8 mouse cellular contexts compared by ENCODE assay signal in the genomic region with DNA sequence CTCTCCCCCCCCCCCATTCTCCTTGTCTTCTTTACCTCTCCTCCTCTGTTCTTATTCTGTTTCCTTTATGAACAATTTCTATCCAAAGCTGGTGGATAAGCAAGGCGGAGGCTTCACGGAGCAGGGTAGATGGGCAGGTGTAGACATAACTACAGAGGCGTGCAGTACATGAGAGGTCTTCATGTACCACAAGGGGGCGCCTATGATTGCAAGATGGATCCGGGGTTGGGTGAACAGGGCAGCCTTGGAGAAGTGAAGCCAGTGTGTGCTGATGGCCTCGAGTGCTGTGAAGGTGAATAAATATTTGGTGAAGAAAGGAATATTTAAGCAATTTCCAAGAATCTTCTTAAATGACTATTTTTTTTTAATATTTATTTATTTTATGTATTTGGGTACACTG. TPM values are rescaled to one million over a fixed set of nuclear protein-coding genes. Genes with fewer than 3 reads are reported as not detected.
DNase-seq lines count a peak whose midpoint lies in the region; ATAC-seq and TF ChIP-seq lines count a peak whose summit lies in the region.

No protein-coding gene starts in this region.

- TF ChIP-seq CTCF in CH12.LX (conservative IDR thresholded peaks at IDR 0.05 in 1 of 2, IDR thresholded peaks at IDR 0.05 in 1 of 2; ENCODE audit: low read depth in 2 of 2, low read length in 2 of 2), result peak; percentile 37 to 98
- peak; percentile 95 for TF ChIP-seq CTCF in liver, embryonic 14.5 days (IDR thresholded peaks at IDR 0.05; ENCODE audit: low read depth)
- TF ChIP-seq CTCF in olfactory bulb, adult 2 months (IDR thresholded peaks at IDR 0.05; ENCODE audit: insufficient read depth, low read depth, low read length), result peak; percentile 51

- H3K9me3 ChIP-seq in CH12.LX (replicated peaks; ENCODE audit: low read length), result no peaks in the 10 kb centered on the region
- H3K9me3 ChIP-seq in heart, embryonic 16.5 days (replicated peaks; ENCODE audit: control insufficient read depth, low read length), result no peaks in the 10 kb centered on the region
- H3K9me3 ChIP-seq in liver, embryonic 14.5 days (ENCODE audit: control insufficient read depth, low read length), result no peaks in the 10 kb centered on the region

- dilution Hi-C loops in CH12.LX (cut with MboI; ENCODE audit: extremely low pct_ligation_motif_present, extremely low pct_unique_long_range_greater_than_20kb, low sequenced_read_pairs), result no loop called here

- no peak overlapping the region for H3K9ac ChIP-seq in CH12.LX (ENCODE audit: insufficient read depth, low read depth)
- H3K9ac ChIP-seq in heart, embryonic 16.5 days (ENCODE audit: low read length), result no peak overlapping the region
- H3K9ac ChIP-seq in liver, embryonic 14.5 days (replicated peaks), result no peak overlapping the region

- TF ChIP-seq EP300 in CH12.LX (IDR thresholded peaks at IDR 0.05; ENCODE audit: low read length), result no peak
- 0 out of 2 replicates have a peak, but pooled peaks have one; percentile 13 for TF ChIP-seq EP300 in liver, embryonic 14.5 days (IDR thresholded peaks at IDR 0.05; ENCODE audit: low read depth)

- no peaks in the 10 kb centered on the region for H3K79me2 ChIP-seq in CH12.LX (replicated peaks; ENCODE audit: control insufficient read depth, extremely low read depth, insufficient read depth, poor library complexity, severe bottlenecking)

- DNase-seq in CH12.LX (ENCODE audit: extremely low read depth), result peak; percentile 93
- peak; percentile 91 for DNase-seq in brain, adult 2 months (ENCODE audit: low read depth, low spot score)
- peak; percentile 24 for DNase-seq in fibroblast of lung, adult 2 months (ENCODE audit: low read depth)
- DNase-seq in kidney, postnatal 14 days, result peak; percentile 85
- peak; percentile 67 to 73 (median 70) for DNase-seq in liver, embryonic 14.5 days (ENCODE audit: low read depth in 3 of 3, low spot score in 3 of 3)
- peak; percentile 87 for DNase-seq in thymus, postnatal 0 days (ENCODE audit: low spot score)

- H3K27ac ChIP-seq in CH12.LX (ENCODE audit: insufficient read depth, low read depth), result no peak overlapping the region
- H3K27ac ChIP-seq in heart, embryonic 16.5 days (ENCODE audit: low read length), result no peak overlapping the region
- H3K27ac ChIP-seq in liver, embryonic 14.5 days, result no peak overlapping the region
- H3K27ac ChIP-seq in olfactory bulb, adult 2 months (ENCODE audit: insufficient read depth, low read depth, low read length), result no peak overlapping the region

- no peak overlapping the region for H3K4me3 ChIP-seq in CH12.LX (replicated peaks in 1 of 3; ENCODE audit: low read depth in 2 of 3, low read length in 2 of 3, poor library complexity in 1 of 3)
- H3K4me3 ChIP-seq in heart, embryonic 16.5 days (ENCODE audit: low read length), result no peak overlapping the region
- no peak overlapping the region for H3K4me3 ChIP-seq in liver, embryonic 14.5 days (ENCODE audit: insufficient read depth in 1 of 2, low read depth in 2 of 2, low read length in 2 of 2)
- H3K4me3 ChIP-seq in olfactory bulb, adult 2 months (ENCODE audit: insufficient read depth, low read depth, low read length), result no peak overlapping the region

- in situ Hi-C loops in CH12.LX (cut with MboI; ENCODE audit: low pct_ligation_motif_present, low pct_unique_long_range_greater_than_20kb, low sequenced_read_pairs), result loop anchor here (5.0 to 10.0 kb wide), 3 partner anchors 44 to 182 kb away; a partner anchor contains a TSS

- no peak overlapping the region for H3K4me2 ChIP-seq in CH12.LX (ENCODE audit: insufficient read depth, low read depth, poor library complexity, severe bottlenecking)
- no peak overlapping the region for H3K4me2 ChIP-seq in heart, embryonic 16.5 days (ENCODE audit: low read depth, low read length)
- H3K4me2 ChIP-seq in liver, embryonic 14.5 days (ENCODE audit: low read depth), result no peak overlapping the region

- peaks cover 18 to 58% of the 10 kb centered on the region in 2 experiments for H3K4me1 ChIP-seq in CH12.LX (ENCODE audit: control insufficient read depth in 1 of 2, insufficient read depth in 2 of 2)
- no peaks in the 10 kb centered on the region for H3K4me1 ChIP-seq in heart, embryonic 16.5 days (ENCODE audit: control insufficient read depth, insufficient read depth, low read length)
- peaks cover 2 to 6% of the 10 kb centered on the region in 2 experiments; a peak in 2 of 4 replicates for H3K4me1 ChIP-seq in liver, embryonic 14.5 days (replicated peaks; ENCODE audit: control insufficient read depth in 2 of 2, insufficient read depth in 2 of 2, low read length in 1 of 2)
- peaks cover 3% of the 10 kb centered on the region; the same call in 1 of the 2 replicates for H3K4me1 ChIP-seq in olfactory bulb, adult 2 months (ENCODE audit: control insufficient read depth, insufficient read depth, low read length)

- WGBS in heart, embryonic 16.5 days, result 16% methylated on average over 6 of the region's 6 CpGs
- 12% methylated on average over 6 of the region's 6 CpGs for WGBS in liver, embryonic 14.5 days (ENCODE audit: insufficient replicate concordance)
- WGBS in olfactory bulb, adult 2 months, result 26% methylated on average over 6 of the region's 6 CpGs

- no peaks in the 10 kb centered on the region for H3K27me3 ChIP-seq in CH12.LX (replicated peaks)
- H3K27me3 ChIP-seq in heart, embryonic 16.5 days (ENCODE audit: control insufficient read depth, insufficient read depth, low read length), result no peaks in the 10 kb centered on the region
- H3K27me3 ChIP-seq in liver, embryonic 14.5 days (ENCODE audit: control insufficient read depth, insufficient read depth, low read length), result no peaks in the 10 kb centered on the region

- no peaks in the 10 kb centered on the region for H3K36me3 ChIP-seq in CH12.LX (replicated peaks in 1 of 2; ENCODE audit: control insufficient read depth in 1 of 2, insufficient read depth in 1 of 2, low read length in 1 of 2)
- no peaks in the 10 kb centered on the region for H3K36me3 ChIP-seq in heart, embryonic 16.5 days (ENCODE audit: control insufficient read depth, insufficient read depth)
- H3K36me3 ChIP-seq in liver, embryonic 14.5 days (replicated peaks; ENCODE audit: control insufficient read depth, insufficient read depth, low read depth), result no peaks in the 10 kb centered on the region

- peak; percentile 78 for ATAC-seq in heart, embryonic 16.5 days (replicated peaks; ENCODE audit: extremely low read depth, insufficient read depth, low FRiP score)
- peak; percentile 80 for ATAC-seq in liver, embryonic 14.5 days (ENCODE audit: insufficient read depth)

- no peak for TF ChIP-seq POLR2A in CH12.LX (IDR thresholded peaks at IDR 0.05; ENCODE audit: low read depth, low read length)
- TF ChIP-seq POLR2A in olfactory bulb, adult 2 months (IDR thresholded peaks at IDR 0.05; ENCODE audit: insufficient read depth, low read depth, low read length), result no peak

- peak; percentile 99 for TF ChIP-seq RAD21 in CH12.LX (IDR thresholded peaks at IDR 0.05; ENCODE audit: low read depth, low read length)

TF ChIP-seq in CH12.LX, 34 proteins besides CTCF, POLR2A, EP300 and RAD21 (continues in another document):
- TF ChIP-seq CHD2 (IDR thresholded peaks at IDR 0.05; ENCODE audit: low read length) (no peak), IRF4 (IDR thresholded peaks at IDR 0.05; ENCODE audit: low read depth, low read length) (peak; percentile 68; the same call in 1 of the 2 replicates), KAT2A (IDR thresholded peaks at IDR 0.05; ENCODE audit: insufficient replicate concordance, low read length) (no peak), ZMIZ1 (IDR thresholded peaks at IDR 0.05; ENCODE audit: low read depth, low read length) (no peak), POLR2AphosphoS2 (IDR thresholded peaks at IDR 0.05; ENCODE audit: low read depth, low read length) (no peak), USF1 (IDR thresholded peaks at IDR 0.05; ENCODE audit: low read depth, low read length) (no peak), NELFE (IDR thresholded peaks at IDR 0.05; ENCODE audit: low read depth, low read length) (peak; percentile 41; the same call in 1 of the 2 replicates), NRF1 (IDR thresholded peaks at IDR 0.05; ENCODE audit: low read depth, low read length) (0 out of 2 replicates have a peak, but pooled peaks have one; percentile 30), ETS1 (conservative IDR thresholded peaks at IDR 0.05; ENCODE audit: low read depth, low read length) (no peak), GABPA (IDR thresholded peaks at IDR 0.05; ENCODE audit: insufficient replicate concordance, low read depth, low read length) (no peak), RCOR1 (conservative IDR thresholded peaks at IDR 0.05; ENCODE audit: low read depth, low read length) (no peak; the same call in 1 of the 2 replicates), ZC3H11A (IDR thresholded peaks at IDR 0.05; ENCODE audit: low read depth, low read length) (peak; percentile 98), JUND (conservative IDR thresholded peaks at IDR 0.05; ENCODE audit: low read depth, low read length) (0 out of 2 replicates have a peak, but pooled peaks have one; percentile 22), SMC3 (IDR thresholded peaks at IDR 0.05; ENCODE audit: low read depth, low read length) (peak; percentile 100), MXI1 (IDR thresholded peaks at IDR 0.05; ENCODE audit: low read depth, low read length) (peak; percentile 58; the same call in 1 of the 2 replicates)

RNA-seq across cellular contexts. Expression of a gene that starts 34.7 kb away (rescaled TPM):
- total RNA-seq in CH12.LX (2012; rRNA removed), result 202 and 225 TPM in 2 replicates
- 240 and 314 TPM in 2 replicates for total RNA-seq in CH12.LX (2014; rRNA removed)
- 203 and 244 TPM in 2 replicates for polyA plus RNA-seq in CH12.LX (2012; ENCODE audit: insufficient read length, low read depth)
- polyA plus RNA-seq in heart, embryonic 16.5 days (2015; fragmentation: Nextera tagmentation; extraction: Ambion mirVana), result 1.1 and 1.2 TPM in 2 replicates
- 22.5 and 25.1 TPM in 2 replicates for polyA plus RNA-seq in liver, embryonic 14.5 days (2012; rRNA removed)
- polyA plus RNA-seq in liver, embryonic 14.5 days (2014; fragmentation: Nextera tagmentation; extraction: Ambion mirVana), result 11.1 and 11.9 TPM in 2 replicates
- 648 TPM in 1 of 2 replicates, not detected in the other for polyA plus RNA-seq in olfactory bulb, adult 2 months (2012; ENCODE audit: insufficient read depth, insufficient read length, low replicate concordance, missing spikeins)
- polyA plus RNA-seq in thymus, postnatal 0 days (2015; fragmentation: Nextera tagmentation; extraction: Ambion mirVana), result 1.0 and 1.5 TPM in 2 replicates

RNA-seq across cellular contexts. Expression of a gene that starts 40.1 kb away (rescaled TPM):
- 0.08 TPM in 1 of 2 replicates, not detected in the other for total RNA-seq in CH12.LX (2012; rRNA removed)
- 0.18 TPM in 1 of 2 replicates, not detected in the other for total RNA-seq in CH12.LX (2014; rRNA removed)
- 0.10 and 0.11 TPM in 2 replicates for polyA plus RNA-seq in CH12.LX (2012; ENCODE audit: insufficient read length, low read depth)
- 4.4 and 4.8 TPM in 2 replicates for polyA plus RNA-seq in heart, embryonic 16.5 days (2015; fragmentation: Nextera tagmentation; extraction: Ambion mirVana)
- polyA plus RNA-seq in liver, embryonic 14.5 days (2012; rRNA removed), result 0.04 and 0.08 TPM in 2 replicates
- 0.09 TPM in 1 of 2 replicates, not detected in the other for polyA plus RNA-seq in liver, embryonic 14.5 days (2014; fragmentation: Nextera tagmentation; extraction: Ambion mirVana)
- polyA plus RNA-seq in olfactory bulb, adult 2 months (2012; ENCODE audit: insufficient read depth, insufficient read length, low replicate concordance, missing spikeins), result not detected in 2 replicates
- polyA plus RNA-seq in thymus, postnatal 0 days (2015; fragmentation: Nextera tagmentation; extraction: Ambion mirVana), result 0.18 TPM in 2 replicates

Comparison
In these comparisons a context has a peak if more than half of its experiments do, and no peak if none do; other contexts are left out.
1. DNase-seq: peak in every context shown above with its lines; median percentile 93 in CH12.LX; 91 in brain, adult 2 months; 87 in thymus, postnatal 0 days; 85 in kidney, postnatal 14 days; 70 in liver, embryonic 14.5 days; 24 in fibroblast of lung, adult 2 months.